Mouse (Mus musculus): Measurements from ENCODE around the gene Ddr1. TPM values are rescaled to one million over a fixed set of nuclear protein-coding genes. Genes with fewer than 3 reads are reported as not detected.
A peak's percentile ranks its signal among the peaks of the same experiment; 100 is the strongest.

The Ddr1 gene
- total and polyA plus RNA-seq, 2 experiments: 0.55 to 1.5 TPM

DNA sequence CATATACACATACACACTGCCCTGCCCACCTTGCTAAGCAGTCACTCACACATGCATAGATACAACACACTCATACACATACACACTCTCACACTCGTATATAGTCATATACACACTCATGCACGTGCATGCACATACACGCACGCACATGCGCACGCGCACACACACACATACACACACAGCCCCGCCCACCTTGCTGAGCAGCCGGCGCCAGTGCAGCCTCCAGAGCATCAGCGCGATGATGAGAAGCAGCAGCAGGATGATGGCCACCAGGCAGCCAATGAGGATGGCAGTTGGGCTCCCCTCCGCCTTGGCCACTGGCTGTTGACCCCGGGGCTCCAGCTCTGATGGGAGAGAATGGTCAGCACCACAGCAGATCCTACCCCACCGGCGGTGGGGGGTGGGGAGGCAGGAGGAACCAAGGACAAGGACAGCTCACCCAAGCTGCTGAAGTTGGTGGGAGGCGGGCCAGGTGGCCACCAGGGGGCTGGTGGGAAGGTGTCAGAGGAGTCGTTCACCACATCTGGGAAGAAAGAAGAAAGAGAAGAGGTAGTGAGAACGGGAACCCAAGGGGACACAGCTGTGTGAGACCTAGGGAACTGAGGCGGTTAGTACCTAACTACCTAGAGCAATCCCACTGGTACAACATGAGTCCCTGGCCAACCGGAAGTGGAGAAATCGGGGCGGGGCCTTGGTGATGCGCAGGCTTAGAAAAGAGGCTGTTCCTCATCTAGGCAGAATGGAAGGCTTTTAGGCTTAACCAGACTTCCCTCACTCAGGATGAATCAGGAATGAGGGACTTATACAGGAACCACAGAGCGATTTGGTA is 15.9 kb downstream of the Ddr1 start:
- WGBS: 86% methylated on average over 25 of the region's 25 CpGs
- Histone ChIP-seq H3K27me3 (ENCODE audit: control insufficient read depth, insufficient read depth, low read length) (peaks cover 3% of the 10 kb centered on the region; the same call in 1 of the 2 replicates), H3K79me2 (ENCODE audit: control insufficient read depth, insufficient read depth, low read length) (no peaks in the 10 kb centered on the region), H3K36me3 (ENCODE audit: control insufficient read depth, insufficient read depth, low read length) (no peaks in the 10 kb centered on the region), H3K4me1 (ENCODE audit: control insufficient read depth, insufficient read depth, low read length) (no peaks in the 10 kb centered on the region), H3K27ac (replicated peaks; ENCODE audit: insufficient read depth, low read depth, low read length) (no peak overlapping the region), H3K9ac (ENCODE audit: low read depth, low read length) (no peak overlapping the region), H3K4me3 (ENCODE audit: insufficient read depth, low read depth, low read length) (no peak overlapping the region)
- no peak for DNase-seq (ENCODE audit: extremely low read depth, low read depth, low spot score)
- TF ChIP-seq CTCF (IDR thresholded peaks at IDR 0.05; ENCODE audit: low read depth, low read length) (no peak), POLR2A (IDR thresholded peaks at IDR 0.05; ENCODE audit: extremely low read depth, insufficient read depth, low read length) (no peak)

DNA sequence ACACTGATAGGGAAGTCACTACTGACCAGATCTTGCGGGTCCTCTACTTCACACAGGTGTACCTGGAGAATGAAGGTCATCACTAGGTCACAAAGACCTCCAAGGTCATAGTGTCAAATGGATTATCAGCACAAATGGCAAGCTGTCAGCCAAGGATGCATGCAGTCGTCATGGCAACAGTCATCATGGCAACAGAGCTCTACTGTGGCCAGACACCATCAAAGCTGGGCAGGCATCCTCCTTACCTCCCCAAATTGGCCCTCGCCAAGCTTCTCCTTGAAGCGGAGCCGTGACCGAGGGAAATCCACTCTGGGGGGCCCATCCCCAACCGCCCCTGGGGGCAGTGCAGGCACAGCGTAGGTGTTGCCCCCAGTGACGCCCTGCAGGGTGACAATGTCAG is 19.4 kb downstream of the Ddr1 start:
- Histone ChIP-seq H3K79me2 (ENCODE audit: control insufficient read depth, insufficient read depth, low read length) (no peaks in the 10 kb centered on the region), H3K36me3 (ENCODE audit: control insufficient read depth, insufficient read depth, low read length) (no peaks in the 10 kb centered on the region), H3K4me3 (ENCODE audit: insufficient read depth, low read depth, low read length) (no peak overlapping the region), H3K4me1 (ENCODE audit: control insufficient read depth, insufficient read depth, low read length) (no peaks in the 10 kb centered on the region), H3K9ac (ENCODE audit: low read depth, low read length) (no peak overlapping the region), H3K27me3 (ENCODE audit: control insufficient read depth, insufficient read depth, low read length) (peaks cover 3% of the 10 kb centered on the region; the same call in 1 of the 2 replicates), H3K27ac (replicated peaks; ENCODE audit: insufficient read depth, low read depth, low read length) (no peak overlapping the region)
- 84% methylated on average over 9 of the region's 9 CpGs for WGBS
- TF ChIP-seq POLR2A (IDR thresholded peaks at IDR 0.05; ENCODE audit: extremely low read depth, insufficient read depth, low read length) (no peak), CTCF (IDR thresholded peaks at IDR 0.05; ENCODE audit: low read depth, low read length) (no peak)
- no peak for DNase-seq (ENCODE audit: extremely low read depth, low read depth, low spot score)

DNA sequence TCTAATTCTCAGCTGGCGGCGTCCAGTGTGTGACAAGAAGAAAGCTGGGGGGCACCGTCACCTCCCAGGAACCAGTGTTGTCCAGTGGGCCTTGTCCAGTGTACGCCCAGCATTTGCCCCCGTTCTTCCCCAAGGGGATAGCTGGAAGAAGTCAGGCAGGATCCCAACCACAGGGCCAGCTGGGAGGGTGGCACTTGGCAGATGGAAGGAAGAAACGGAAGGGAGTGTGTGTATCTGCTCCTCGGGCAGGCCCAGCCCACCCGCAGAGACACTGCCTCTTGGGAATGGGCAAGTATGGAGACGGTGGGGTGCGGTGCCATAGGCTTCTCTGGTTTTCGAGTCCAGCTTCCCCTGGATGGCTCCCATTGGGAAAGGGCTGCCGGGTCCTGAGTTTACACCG is 22.4 kb downstream of the Ddr1 start:
- H3K4me3 ChIP-seq (ENCODE audit: insufficient read depth, low read depth, low read length): no peak overlapping the region
- no peaks in the 10 kb centered on the region for H3K27me3 ChIP-seq (ENCODE audit: control insufficient read depth, insufficient read depth, low read length)
- no peak overlapping the region for H3K9ac ChIP-seq (ENCODE audit: low read depth, low read length)
- WGBS: 91% methylated on average over 13 of the region's 13 CpGs
- no peaks in the 10 kb centered on the region for H3K79me2 ChIP-seq (ENCODE audit: control insufficient read depth, insufficient read depth, low read length)
- no peak for TF ChIP-seq CTCF (IDR thresholded peaks at IDR 0.05; ENCODE audit: low read depth, low read length)
- TF ChIP-seq POLR2A (IDR thresholded peaks at IDR 0.05; ENCODE audit: extremely low read depth, insufficient read depth, low read length): no peak
- DNase-seq (ENCODE audit: extremely low read depth, low read depth, low spot score): no peak
- no peaks in the 10 kb centered on the region for H3K4me1 ChIP-seq (ENCODE audit: control insufficient read depth, insufficient read depth, low read length)
- no peaks in the 10 kb centered on the region for H3K36me3 ChIP-seq (ENCODE audit: control insufficient read depth, insufficient read depth, low read length)
- no peak overlapping the region for H3K27ac ChIP-seq (replicated peaks; ENCODE audit: insufficient read depth, low read depth, low read length)

DNA sequence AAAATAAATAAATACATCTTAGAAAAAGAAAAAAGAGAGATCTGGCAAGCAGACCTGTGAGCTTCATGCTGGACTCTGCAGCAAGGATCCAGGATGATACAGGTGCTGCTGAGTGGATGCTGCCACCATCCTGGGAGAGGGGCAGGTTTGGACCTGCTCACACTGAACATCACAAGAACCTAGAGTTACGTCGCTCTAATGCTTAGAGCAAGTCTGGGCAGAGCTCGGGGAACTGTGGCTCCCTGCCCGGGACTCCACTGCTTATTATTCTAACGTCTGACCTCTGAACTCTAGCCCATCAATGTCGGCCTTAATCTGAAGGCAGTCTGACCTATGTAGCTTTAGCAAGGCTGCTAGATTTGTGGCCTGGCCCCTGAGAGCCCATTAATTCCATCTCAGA is 23.8 kb downstream of the Ddr1 start:
- H3K4me3 ChIP-seq (ENCODE audit: insufficient read depth, low read depth, low read length): no peak overlapping the region
- no peaks in the 10 kb centered on the region for H3K36me3 ChIP-seq (ENCODE audit: control insufficient read depth, insufficient read depth, low read length)
- no peaks in the 10 kb centered on the region for H3K4me1 ChIP-seq (ENCODE audit: control insufficient read depth, insufficient read depth, low read length)
- no peak overlapping the region for H3K9ac ChIP-seq (ENCODE audit: low read depth, low read length)
- no peaks in the 10 kb centered on the region for H3K27me3 ChIP-seq (ENCODE audit: control insufficient read depth, insufficient read depth, low read length)
- 42% methylated on average over 6 of the region's 6 CpGs for WGBS
- H3K27ac ChIP-seq (replicated peaks; ENCODE audit: insufficient read depth, low read depth, low read length): no peak overlapping the region
- TF ChIP-seq POLR2A (IDR thresholded peaks at IDR 0.05; ENCODE audit: extremely low read depth, insufficient read depth, low read length) (no peak), CTCF (IDR thresholded peaks at IDR 0.05; ENCODE audit: low read depth, low read length) (no peak)
- no peaks in the 10 kb centered on the region for H3K79me2 ChIP-seq (ENCODE audit: control insufficient read depth, insufficient read depth, low read length)
- DNase-seq (ENCODE audit: extremely low read depth, low read depth, low spot score): no peak

DNA sequence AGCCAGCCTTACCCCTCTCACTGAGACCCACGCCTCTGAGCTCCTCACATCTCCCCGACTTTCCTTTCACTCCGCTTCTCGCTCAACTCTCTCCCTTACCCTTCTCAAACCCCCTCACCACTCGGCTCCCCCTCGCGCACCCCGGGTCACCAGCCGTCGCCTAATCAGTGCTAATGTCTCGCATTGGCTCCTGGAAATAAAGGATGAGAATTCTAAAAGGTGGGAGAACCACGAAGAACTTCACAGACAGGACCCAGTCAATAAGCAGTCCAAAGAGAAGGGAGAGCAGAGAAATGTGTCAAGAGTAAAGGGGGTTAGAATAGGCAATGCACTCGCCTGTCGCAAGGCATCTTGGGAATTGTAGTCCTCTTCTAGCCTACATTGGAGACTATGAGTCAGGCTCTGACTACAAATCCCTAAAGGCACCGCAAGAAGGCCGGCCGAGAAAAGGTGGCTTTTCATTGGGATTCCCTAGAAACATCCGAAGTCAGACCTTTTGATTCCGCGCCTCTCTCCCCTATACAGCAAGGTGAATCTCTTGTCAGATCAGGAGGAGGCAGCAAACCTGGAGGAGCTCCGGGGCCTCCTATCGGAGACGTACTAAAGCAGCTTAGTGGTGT is 30.9 kb downstream of the Ddr1 start, which contains the start of gene Gtf2h4:
Gtf2h4 (minus strand) TSS at position 324 of the 620 bp plus-strand sequence.
- peak within 1 kb of the TSS; percentile 95 for H3K9ac ChIP-seq (ENCODE audit: low read depth, low read length)
- peak within 1 kb of the TSS; percentile 70 for H3K27ac ChIP-seq (replicated peaks; ENCODE audit: insufficient read depth, low read depth, low read length)
- peak within 1 kb of the TSS; percentile 98 for H3K4me3 ChIP-seq (ENCODE audit: insufficient read depth, low read depth, low read length)
- H3K36me3 ChIP-seq (ENCODE audit: control insufficient read depth, insufficient read depth, low read length): no peaks in the 10 kb centered on the region
- no peaks in the 10 kb centered on the region for H3K79me2 ChIP-seq (ENCODE audit: control insufficient read depth, insufficient read depth, low read length)
- WGBS: 1% methylated on average over 23 of the region's 23 CpGs
- no peak for TF ChIP-seq POLR2A (IDR thresholded peaks at IDR 0.05; ENCODE audit: extremely low read depth, insufficient read depth, low read length)
- TF ChIP-seq CTCF (IDR thresholded peaks at IDR 0.05; ENCODE audit: low read depth, low read length): no peak
- no peaks in the 10 kb centered on the region for H3K27me3 ChIP-seq (ENCODE audit: control insufficient read depth, insufficient read depth, low read length)
- DNase-seq (ENCODE audit: extremely low read depth, low read depth, low spot score): peak; percentile 94
- peaks cover 7% of the 10 kb centered on the region; the same call in 1 of the 2 replicates for H3K4me1 ChIP-seq (ENCODE audit: control insufficient read depth, insufficient read depth, low read length)
